Mouse (Mus musculus) bone marrow macrophage, adult 2 months (primary cell): ENCODE measurements around the gene Clpsl2. TPM values are rescaled to one million over a fixed set of nuclear protein-coding genes. Genes with fewer than 3 reads are reported as not detected.

Experiments
- H3K27ac ChIP-seq: 2 replicates; pipeline ENCODE4 v1.5.1; 2012; ENCODE audit warnings: low read depth, low read length; ENCODE audit not compliant: insufficient read depth
- H3K4me1 ChIP-seq: 2 replicates; pipeline ENCODE4 v1.6.1; 2012; ENCODE audit warnings: low read length; ENCODE audit not compliant: control insufficient read depth, insufficient read depth
- H3K4me3 ChIP-seq: 2 replicates; pipeline ENCODE4 v1.5.1; 2012; ENCODE audit warnings: mild to moderate bottlenecking, low read length, moderate library complexity; ENCODE audit not compliant: insufficient read depth
- CTCF ChIP-seq: IDR thresholded peaks from 2 replicates; pipeline ENCODE4 v1.5.1; 2012; ENCODE audit warnings: low read depth, mild to moderate bottlenecking, low read length, moderate library complexity
- POLR2A ChIP-seq: IDR thresholded peaks from 2 replicates; pipeline ENCODE4 v1.6.1; 2012; ENCODE audit warnings: mild to moderate bottlenecking, low read depth, low read length, borderline replicate concordance
- polyA plus RNA-seq: library from polyadenylated mRNA; stranded (reverse); fragments of >200 nt; gene quantifications from 2 replicates; pipeline ENCODE4 v1.2.4, GENCODE M21; 2012; ENCODE audit not compliant: missing spikeins, insufficient read depth, insufficient read length

Gene Clpsl2
- polyA plus RNA-seq, 1 experiment, result not detected

DNA sequence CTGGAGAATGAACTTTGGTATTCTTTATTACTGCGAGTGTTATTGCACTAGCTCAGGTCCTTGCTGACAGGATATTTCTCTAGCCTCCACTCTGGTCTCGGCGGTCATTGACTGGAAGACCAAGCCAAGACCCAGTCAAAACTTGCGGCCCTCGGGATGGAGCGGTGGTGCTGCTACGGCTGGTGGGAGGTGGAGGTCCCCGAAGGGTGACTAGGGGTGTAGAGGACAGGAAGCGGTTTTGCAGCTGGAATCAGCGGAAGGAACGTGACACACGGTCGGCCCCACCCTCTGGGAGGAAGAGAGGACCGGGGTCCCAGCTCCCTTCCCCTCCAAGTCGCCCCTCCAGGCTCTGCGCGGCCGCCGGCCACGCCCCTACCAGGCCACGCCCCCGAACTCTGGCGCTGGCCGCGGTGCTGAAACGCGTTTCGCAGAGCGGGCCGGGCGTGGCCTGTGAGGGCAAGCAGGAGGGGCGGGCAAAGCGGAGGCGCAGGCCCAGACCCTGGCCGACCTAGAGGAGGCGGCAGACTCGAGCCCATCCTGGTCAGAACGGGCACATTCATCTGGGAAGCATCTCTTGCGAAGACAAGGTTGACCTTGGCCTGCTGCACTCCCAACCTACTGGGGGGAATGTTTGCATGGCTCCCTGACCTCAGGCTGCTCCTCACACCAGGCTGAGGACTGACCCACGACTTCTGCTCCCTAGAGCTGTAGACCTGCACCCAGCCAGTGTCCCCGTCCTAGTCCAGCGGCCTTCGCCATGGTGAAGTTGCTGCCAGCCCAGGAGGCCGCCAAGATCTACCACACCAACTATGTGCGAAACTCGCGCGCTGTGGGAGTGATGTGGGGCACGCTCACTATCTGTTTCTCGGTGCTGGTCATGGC, 26.3 kb downstream of the Clpsl2 start, which contains the start of gene Lhfpl5:
Gene Lhfpl5 (plus strand): TSS at position 398 of the 882 bp plus-strand sequence.
- H3K4me1 ChIP-seq, result no peaks in the 10 kb centered on the region
- no peak within 1 kb of the TSS for H3K4me3 ChIP-seq
- no peak for TF ChIP-seq CTCF
- TF ChIP-seq POLR2A, result no peak
- H3K27ac ChIP-seq, result no peak within 1 kb of the TSS

DNA sequence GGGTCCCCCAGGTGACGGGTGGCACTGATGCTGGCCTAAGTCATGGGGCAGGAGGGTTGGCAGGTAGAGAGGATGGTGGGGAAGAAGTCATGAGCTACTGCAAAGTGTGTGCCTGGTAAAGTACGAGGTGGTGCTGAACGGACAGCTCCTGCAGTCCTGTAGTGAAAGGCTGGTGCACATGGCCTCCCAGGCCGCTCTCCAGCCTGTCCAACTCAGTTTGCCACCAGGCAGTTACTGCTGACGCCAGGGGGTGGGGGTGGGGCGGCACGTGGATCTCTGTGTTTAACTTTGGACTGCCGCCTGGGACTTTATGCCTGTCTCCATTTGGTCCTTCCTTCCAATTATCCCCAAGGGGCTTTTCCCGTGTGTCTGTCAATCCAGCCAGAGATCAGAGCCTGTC, 31.2 kb downstream of the Clpsl2 start:
- TF ChIP-seq POLR2A (no peak), CTCF (no peak)
- Histone ChIP-seq H3K4me3 (no peak overlapping the region), H3K4me1 (no peaks in the 10 kb centered on the region), H3K27ac (no peak overlapping the region)

DNA sequence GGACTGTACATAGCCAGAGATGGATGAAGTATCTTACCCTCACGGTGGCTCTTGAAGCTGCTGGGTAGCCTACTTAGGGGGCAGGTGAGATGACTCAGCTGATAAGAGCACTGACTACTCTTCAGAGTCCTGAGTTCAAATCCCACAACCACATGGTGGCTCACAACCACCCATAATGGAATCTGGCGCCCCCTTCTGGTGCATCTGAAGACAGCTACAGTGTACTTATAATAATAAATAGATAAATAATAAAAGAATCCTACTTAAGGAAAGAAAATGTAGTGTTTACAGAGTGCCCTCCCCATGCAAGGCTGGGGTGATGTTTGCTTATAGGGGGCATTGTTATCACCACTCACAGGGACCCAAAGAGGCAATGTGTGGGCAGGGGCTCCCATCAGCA, 31.8 kb downstream of the Clpsl2 start:
- TF ChIP-seq POLR2A (no peak), CTCF (no peak)
- Histone ChIP-seq H3K4me3 (no peak overlapping the region), H3K27ac (no peak overlapping the region)

DNA sequence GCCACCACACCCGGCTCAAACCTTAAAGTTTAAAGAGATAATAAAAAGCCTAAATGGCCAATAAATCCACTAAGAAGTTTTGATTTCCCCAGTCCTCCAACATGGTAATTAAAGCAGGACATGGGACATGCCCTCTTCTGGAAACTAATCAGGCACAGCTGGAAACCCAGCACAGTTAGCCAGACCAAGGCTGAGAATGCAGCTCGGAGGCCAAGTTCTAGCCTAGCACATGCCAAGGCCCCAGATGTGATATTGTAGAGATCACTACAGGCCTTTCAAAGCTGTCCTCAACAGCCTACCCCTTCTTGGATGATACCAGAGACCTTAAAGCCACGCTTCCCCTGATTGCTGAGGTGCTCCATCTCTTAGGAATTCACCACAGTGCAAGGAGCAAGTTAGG, 37.3 kb downstream of the Clpsl2 start:
- H3K27ac ChIP-seq, result no peak overlapping the region
- H3K4me3 ChIP-seq, result no peak overlapping the region
- H3K4me1 ChIP-seq, result peaks cover 10% of the 10 kb centered on the region
- TF ChIP-seq POLR2A, result no peak
- no peak for TF ChIP-seq CTCF

More for the DNA sequence above, 31.8 kb downstream of the Clpsl2 start:
- no peaks in the 10 kb centered on the region for H3K4me1 ChIP-seq

DNA sequence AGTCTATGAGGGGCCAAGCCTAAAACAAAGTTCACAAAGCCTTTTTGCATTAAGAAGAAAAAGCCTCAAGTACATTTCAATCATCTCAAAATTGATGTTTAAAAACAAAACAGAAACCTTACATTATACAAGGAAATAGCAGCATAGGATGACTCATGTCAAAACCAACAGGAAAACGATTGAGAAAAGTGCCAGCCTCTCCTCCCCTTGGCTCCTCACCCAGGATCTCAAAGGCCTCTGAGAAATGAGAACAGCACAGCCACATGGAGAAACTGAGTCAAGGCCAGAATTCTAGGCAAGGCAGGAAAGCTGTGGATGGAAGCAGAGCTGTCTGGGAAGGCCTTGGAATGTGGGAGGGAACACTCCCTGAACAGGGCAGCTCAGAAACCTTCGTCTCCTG, 39.4 kb downstream of the Clpsl2 start:
- no peak overlapping the region for H3K27ac ChIP-seq
- no peak for TF ChIP-seq POLR2A
- TF ChIP-seq CTCF, result no peak
- peaks cover 10% of the 10 kb centered on the region for H3K4me1 ChIP-seq
- H3K4me3 ChIP-seq, result no peak overlapping the region

DNA sequence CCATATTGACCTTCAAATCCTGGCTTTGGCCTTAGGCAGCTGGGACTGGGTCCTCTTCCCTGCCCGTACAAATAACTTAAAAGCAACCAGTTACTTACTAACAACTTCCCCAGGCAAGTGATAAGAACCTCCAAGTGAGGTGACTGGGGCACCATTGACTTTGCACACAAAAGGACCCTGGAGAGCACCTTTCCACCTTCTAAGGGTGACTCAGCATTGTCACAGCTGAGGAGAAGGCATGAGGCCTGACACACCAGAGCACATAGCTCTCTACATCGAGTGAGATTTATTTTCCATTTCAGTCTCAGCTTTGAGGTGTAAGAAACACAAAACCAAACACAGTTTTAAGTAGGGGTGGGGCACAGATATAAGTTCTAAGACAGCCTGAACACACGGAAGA, 41.4 kb downstream of the Clpsl2 start:
- no peak overlapping the region for H3K27ac ChIP-seq

DNA sequence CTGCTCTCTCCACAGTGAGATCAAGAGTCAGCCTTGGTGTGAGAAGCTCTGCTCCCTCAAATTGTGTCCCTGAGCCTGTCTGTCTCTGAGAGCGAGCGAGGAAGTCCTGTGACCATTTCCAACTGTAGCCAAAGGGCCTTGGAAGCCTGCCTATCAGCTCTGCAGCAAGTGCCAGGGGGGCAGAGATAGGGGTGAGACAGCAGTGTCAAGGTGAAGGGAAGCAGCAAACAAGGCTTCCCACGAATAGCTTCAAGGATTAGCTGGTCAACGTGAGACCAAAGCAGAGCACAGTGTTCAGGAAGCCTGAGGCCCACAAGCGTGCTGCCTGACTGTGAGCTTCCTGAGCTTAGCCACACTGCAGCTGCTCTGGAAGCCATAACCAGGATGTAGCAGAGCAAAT, 42.3 kb downstream of the Clpsl2 start:
- Histone ChIP-seq H3K4me3 (no peak overlapping the region), H3K27ac (no peak overlapping the region), H3K4me1 (peaks cover 10% of the 10 kb centered on the region)
- no peak for TF ChIP-seq POLR2A
- no peak for TF ChIP-seq CTCF

More for the DNA sequence above, 41.4 kb downstream of the Clpsl2 start:
- TF ChIP-seq CTCF (no peak), POLR2A (no peak)
- peaks cover 10% of the 10 kb centered on the region for H3K4me1 ChIP-seq
- no peak overlapping the region for H3K4me3 ChIP-seq

DNA sequence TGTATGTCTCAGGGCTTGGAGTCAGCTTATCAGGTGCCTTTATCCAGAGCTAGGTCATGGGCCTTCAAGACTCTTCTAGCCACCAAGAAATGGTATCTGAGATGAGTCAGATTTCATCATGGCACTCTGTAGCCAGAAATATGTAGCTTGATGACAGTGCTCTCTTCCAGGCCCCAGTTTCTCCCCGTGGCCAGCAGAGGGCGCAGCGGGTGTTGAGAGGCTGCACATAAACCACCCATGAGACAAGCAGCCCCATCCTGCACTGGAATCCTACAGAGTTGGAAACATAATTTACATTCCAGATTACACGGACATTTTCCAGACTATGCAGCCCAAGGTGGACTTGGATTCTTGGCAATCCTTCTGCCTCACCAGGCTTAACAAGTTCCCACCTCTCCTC, 43.8 kb downstream of the Clpsl2 start:
- TF ChIP-seq CTCF, result peak; percentile 90
- no peak for TF ChIP-seq POLR2A
- peaks cover 10% of the 10 kb centered on the region for H3K4me1 ChIP-seq
- H3K27ac ChIP-seq, result no peak overlapping the region
- no peak overlapping the region for H3K4me3 ChIP-seq

DNA sequence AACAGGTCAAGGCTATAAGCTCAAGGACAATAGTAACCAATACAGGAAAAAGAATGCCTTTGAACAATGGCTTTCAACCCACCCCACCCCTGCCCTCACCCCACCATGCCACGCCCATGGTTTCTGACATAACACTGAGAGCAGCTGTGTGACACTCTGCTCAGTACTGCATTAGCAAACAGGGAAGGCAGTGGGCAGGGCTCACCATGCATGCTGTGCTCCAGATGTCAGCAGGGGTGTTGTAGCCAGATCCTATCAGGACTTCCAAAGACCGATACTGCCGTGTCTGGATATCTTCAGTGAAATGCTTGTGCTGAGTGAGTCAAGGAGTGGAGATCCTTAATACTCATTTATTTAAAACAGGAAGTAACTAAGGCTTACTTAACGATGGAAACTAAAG, 44.8 kb downstream of the Clpsl2 start:
- Histone ChIP-seq H3K4me3 (no peak overlapping the region), H3K27ac (no peak overlapping the region), H3K4me1 (peaks cover 3% of the 10 kb centered on the region)
- TF ChIP-seq CTCF (no peak), POLR2A (no peak)

DNA sequence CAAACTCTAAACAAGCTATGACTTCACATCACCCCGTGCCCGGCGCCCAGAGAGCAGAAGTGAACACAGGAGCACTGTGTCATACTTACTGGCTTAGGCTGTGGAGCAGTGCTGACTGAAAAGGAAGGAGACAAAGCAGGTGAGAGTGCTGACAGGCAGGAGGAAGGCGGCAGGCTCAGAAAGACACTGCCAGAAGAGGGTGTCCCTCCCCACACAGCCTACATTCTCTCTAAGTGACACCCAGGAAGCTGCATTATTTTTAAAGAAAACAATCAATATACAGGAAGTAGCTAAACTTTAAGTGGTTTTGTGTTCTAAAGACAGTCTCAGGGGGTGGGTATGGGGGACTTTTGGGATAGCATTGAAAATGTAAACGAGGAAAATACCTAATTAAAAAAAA, 51.6 kb downstream of the Clpsl2 start:
- H3K4me3 ChIP-seq, result no peak overlapping the region
- no peak for TF ChIP-seq CTCF
- no peak for TF ChIP-seq POLR2A
- H3K4me1 ChIP-seq, result no peaks in the 10 kb centered on the region
- no peak overlapping the region for H3K27ac ChIP-seq
